Mouse (Mus musculus) Muller cell, postnatal 12 days (primary cell): Measurements from ENCODE around the gene Rae1.

ENCODE experiments used
- DNase-seq: peaks from one replicate; pipeline ENCODE4 v3.0.0-alpha.2; 2015; ENCODE audit errors: inconsistent ontology term

Gene Rae1

GRCm38 (mm10) chr2:172996207-172996606 is 3.7 kb upstream of the Rae1 start:
- peak; percentile 52 for DNase-seq

- DNase-seq: no peak
Observed at GRCm38 (mm10) chr2:172997748-172998147, 2.2 kb upstream of the Rae1 start.

DNA sequence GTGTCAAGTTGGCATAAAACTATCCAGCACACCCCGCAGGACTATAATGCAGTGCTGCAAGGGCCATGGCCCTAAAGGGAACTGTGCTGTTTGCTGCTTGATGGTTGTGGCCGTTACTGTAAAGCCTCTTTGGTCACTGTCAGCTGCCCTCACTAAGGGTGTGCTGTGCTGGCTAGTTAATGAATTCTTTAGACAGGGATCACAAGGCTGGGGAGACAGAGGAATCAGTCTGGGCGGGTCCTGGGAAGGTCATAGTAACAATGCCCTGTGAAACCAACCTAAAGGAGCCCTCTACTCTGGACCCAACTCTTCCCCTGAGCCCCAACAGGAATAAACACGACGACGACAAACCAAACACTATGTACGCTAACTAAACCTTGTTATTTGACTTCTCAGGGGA is 1.4 kb upstream of the Rae1 start:
- no peak for DNase-seq

DNA sequence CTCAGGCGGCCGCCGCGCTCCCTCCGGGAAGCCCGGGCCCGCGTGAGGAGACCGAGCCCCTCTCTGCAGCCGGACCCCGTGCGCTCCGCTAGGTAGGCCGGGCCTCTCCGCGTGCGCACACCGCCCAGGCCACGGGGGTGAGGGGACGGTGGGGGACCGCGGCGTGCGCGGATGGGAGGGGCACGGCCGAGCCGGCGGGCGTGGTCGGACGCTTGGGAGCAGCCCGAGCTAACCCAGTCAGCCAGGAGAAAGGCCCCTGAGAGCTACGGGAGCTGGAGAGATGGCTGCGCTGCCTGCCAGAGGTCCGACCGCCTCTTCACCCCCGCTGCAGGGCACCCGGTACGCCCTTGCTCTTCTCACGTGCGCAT is 352 bp downstream of the Rae1 start:
- DNase-seq: peak; percentile 91

- no peak for DNase-seq
Observed at GRCm38 (mm10) chr2:173000921-173001320, 1.0 kb downstream of the Rae1 start.

DNA sequence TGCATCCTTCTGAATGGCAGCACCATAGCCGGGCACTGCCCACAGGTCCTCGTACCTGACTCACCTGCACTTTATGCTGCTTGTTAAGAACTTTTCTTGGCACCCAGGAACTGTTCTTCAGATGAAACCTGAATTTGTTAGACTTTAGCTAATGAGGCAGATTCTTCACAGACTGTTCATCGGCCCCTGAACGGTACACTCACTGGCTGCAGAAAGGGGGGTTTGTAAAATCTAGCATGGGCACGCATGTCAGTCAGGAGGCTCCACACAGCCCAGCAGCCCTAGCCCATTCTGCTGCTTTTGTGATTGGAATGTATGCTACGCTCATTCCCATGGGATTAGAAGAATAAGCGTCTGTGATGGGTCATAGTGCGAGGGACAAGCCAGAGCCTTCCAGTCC is 3.8 kb downstream of the Rae1 start:
- DNase-seq: no peak

DNA sequence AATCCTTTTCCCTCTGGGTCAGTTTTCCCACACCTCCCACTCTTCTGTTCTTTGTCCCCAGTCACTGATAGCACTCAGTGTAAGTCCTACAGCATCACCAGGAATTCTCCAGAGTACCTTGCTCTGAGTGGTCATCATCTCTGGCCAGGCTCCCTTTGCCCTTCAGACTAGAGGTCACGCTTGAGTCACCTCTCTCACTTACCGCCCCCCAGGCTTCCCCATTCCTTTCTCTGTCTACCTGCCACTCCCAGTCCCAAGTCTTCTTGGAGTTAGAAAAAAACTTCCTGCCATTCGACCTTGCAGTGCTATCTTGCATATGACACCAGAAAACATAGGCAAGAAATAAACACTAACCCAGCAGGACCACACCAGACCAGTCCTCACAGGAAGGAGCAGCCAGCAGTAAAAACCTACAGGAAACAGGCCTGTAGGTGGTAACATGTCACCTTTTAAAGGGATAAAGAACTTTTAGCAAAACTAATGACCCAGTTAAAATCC is 10.4 kb downstream of the Rae1 start:
- no peak for DNase-seq

- no peak for DNase-seq
Observed at GRCm38 (mm10) chr2:173011440-173011839, 11.5 kb downstream of the Rae1 start.

- DNase-seq: no peak
Observed at GRCm38 (mm10) chr2:173014741-173015287, 14.9 kb downstream of the Rae1 start.

DNA sequence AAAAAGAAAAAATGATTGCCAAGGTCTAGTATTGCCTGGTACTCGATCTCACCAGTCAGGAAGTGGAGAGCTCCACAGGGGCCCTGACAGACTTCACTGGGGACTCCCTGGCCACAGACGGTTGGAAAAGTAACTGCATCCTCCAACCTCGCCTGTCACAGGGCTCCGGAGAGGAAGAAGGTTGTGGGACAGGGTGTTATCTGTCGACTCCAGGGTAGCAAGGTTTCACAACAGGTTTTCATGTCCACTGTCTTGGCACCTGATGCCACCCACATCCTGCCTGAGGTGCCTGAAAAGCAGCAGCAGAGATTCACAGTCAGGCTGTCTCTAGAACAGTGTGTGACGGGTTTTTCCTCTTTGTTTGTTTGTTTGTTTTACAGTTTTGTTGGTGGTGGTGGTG is 18.0 kb downstream of the Rae1 start:
- DNase-seq: no peak

DNA sequence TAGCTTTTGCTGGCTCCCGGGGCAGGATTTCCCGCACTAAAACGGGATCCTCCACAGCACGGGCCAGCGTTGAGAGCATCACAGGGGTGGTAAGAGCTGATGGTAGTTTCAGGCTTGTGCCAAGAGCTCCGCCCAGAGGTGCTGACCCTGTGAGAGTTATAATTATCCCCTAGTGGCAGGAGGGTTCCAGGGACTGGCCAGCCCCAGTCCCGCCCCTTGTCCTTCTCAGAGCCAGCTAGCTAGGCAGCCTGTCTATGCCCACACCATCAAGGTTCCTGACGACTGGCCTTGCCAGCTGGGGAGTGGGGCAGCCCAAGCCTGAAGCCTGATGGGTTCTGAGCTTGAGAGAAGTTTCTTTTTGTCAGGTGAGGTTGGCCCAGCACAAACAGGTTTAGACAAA is 18.7 kb downstream of the Rae1 start:
- DNase-seq: no peak

DNA sequence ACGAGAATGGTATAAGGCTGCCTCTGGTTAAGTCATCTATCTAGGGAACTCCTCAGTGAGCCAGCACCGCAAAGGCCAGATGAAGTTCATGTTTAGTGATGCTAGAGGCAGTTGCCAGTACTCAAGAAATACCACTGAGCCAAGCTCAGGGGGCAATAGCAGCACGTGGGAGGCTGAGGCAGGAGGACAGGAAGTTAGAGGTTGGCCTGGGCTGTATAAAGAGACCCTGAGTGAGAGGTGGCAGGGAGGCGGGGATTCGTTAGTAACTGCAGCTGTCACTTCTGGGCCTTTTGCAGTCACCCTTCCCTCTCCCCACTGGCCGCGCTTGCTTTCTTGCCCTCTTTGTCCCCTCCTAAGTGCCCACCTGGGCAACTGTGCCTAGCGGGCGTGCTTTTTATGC is 19.4 kb downstream of the Rae1 start:
- DNase-seq: no peak

DNA sequence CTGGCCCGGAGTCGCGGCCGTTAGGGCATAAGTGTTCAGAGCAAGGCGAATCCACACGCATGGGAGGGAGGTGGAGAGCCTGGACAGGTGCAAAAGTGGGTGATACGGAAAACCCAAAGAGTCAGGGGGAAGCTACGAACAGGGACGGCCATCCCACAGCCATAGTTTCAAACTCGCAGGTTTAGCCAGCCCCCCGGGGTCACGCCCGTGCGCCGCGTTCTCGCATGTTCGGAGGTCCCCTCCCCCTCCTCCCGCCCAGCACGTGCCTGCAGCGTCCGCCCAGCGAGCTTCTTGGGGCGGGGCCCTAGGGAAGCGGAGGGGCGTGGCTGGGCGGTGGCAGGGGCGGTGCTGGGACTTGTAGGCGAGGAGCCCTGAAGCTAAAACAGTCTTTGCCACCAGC is 19.9 kb downstream of the Rae1 start:
- peak; percentile 86 for DNase-seq

- no peak for DNase-seq
Observed at GRCm38 (mm10) chr2:173020430-173020829, 20.5 kb downstream of the Rae1 start, which contains the start of gene Rbm38. TSS of gene Rbm38 (plus strand) at chr2:173020498.

DNA sequence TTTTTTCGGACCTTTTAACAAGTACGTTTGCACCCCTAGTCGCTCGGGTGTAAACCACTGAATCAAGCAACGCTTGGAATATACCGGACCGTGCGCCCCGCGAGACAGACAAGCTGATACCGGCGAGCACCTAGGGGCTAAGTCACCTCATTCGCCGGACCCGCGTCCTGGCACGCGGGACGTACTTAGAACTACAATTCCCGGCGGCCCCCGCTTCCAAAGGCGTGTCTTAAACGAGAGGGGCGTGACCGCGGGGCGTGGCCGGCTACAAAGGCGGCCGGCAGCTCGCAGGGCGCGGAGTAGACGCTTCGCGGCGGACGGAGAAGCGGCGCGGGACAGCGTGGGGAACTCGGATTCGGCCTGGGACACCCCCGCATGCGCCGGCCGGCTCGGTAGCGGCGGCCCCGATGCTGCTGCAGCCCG is 21.7 kb downstream of the Rae1 start:
- peak; percentile 93 for DNase-seq

- peak; percentile 44 for DNase-seq
Observed at GRCm38 (mm10) chr2:173022056-173022681, 22.3 kb downstream of the Rae1 start.

GRCm38 (mm10) chr2:173022813-173023212 is 22.9 kb downstream of the Rae1 start:
- DNase-seq: no peak

DNA sequence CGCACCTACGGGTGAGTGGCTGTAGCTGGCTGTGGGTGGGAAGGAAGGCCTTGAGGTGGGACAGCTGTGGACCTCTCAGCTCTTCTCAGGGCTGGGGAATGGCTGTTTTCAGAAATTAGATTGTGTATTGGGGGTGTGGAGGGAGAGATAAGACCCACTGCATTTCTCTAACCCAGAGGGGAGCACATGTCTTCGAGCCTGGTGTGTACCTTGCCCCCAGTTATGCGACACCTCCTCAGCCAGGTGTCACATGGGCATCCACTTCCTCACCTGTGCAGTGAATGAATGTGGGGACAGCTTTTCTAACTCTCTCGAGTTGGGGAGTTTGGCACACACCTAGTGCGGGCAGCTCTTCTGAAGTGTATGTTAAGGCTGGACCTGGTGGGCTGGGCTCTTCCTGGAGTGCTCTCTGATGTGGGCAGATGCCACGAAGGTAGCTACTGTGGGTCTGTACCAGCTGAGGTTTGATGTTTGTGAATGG is 23.5 kb downstream of the Rae1 start:
- DNase-seq: no peak

GRCm38 (mm10) chr2:173023966-173024365 is 24.0 kb downstream of the Rae1 start:
- no peak for DNase-seq

GRCm38 (mm10) chr2:173024392-173024791 is 24.5 kb downstream of the Rae1 start:
- DNase-seq: no peak

- peak; percentile 80 for DNase-seq
Observed at GRCm38 (mm10) chr2:173024938-173025337, 25.0 kb downstream of the Rae1 start.

DNA sequence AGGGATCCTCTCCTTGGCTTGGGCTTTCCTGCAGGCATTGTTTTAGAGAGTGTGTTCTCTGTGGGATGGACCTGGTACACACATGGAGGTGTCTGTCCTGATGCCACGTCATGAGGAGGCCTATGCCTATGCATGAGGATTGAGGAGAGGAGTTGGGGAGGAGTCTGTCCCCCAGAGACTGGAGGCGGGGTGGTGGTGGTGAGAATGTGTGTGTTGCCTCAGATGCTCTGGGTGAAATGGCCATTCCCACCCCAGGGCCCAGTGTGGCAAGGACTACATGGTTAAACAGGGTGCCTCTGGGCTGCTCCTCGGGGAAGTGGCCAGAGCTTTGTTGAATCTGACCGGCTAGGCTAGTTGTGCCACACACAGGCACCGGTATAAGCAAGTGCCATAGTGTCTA is 26.4 kb downstream of the Rae1 start:
- DNase-seq: no peak

- no peak for DNase-seq
Observed at GRCm38 (mm10) chr2:173026688-173027131, 26.8 kb downstream of the Rae1 start.
